Mouse (Mus musculus): Measurements from ENCODE around the gene Olfr1341. TPM values are rescaled to one million over a fixed set of nuclear protein-coding genes. Genes with fewer than 3 reads are reported as not detected.

Gene Olfr1341
- polyA plus RNA-seq, 1 experiment from 2014 or later = not detected

DNA sequence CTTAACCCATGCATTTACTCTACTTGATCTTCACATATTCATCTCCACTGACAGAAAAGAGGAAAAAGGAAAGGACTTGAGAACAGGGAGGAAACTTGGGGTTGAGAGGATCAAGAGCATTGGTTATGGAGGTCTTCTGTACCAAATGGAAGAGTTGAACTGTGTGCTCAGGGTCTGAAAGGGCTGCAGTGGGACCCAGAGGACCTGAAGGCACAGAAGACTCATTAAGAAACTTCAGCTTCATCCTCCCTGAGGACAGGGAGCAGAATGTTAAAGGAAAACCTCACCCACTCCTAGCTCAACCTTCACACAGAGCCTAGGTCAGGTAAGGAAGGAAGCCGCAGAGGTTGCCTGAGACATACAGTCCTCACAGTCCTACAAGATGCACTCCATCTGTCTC lies 28.6 kb downstream of the Olfr1341 start, which contains the start of gene Olfr1339:
Gene Olfr1339 (plus strand): TSS at position 301 of the 400 bp plus-strand sequence.
- Histone ChIP-seq H3K4me3 (ENCODE audit: low read depth, low read length) (no peak within 1 kb of the TSS), H3K27ac (ENCODE audit: low read depth) (no peak within 1 kb of the TSS), H3K9me3 (ENCODE audit: control insufficient read depth, low read length) (no peaks in the 10 kb centered on the region), H3K27me3 (replicated peaks; ENCODE audit: control insufficient read depth, insufficient read depth, low read length) (no peaks in the 10 kb centered on the region), H3K4me1 (replicated peaks; ENCODE audit: control insufficient read depth, insufficient read depth, low read length) (no peaks in the 10 kb centered on the region), H3K36me3 (ENCODE audit: control insufficient read depth, insufficient read depth, low read length) (no peaks in the 10 kb centered on the region), H3K9ac (ENCODE audit: low read length) (no peak within 1 kb of the TSS), H3K4me2 (ENCODE audit: low read length) (no peak within 1 kb of the TSS)
- DNase-seq (ENCODE audit: low spot score) (no peak), ATAC-seq (replicated peaks; ENCODE audit: low FRiP score, low TSS enrichment, low read depth) (no peak)
- 92% methylated on average over 1 of the region's 1 CpGs for WGBS

DNA sequence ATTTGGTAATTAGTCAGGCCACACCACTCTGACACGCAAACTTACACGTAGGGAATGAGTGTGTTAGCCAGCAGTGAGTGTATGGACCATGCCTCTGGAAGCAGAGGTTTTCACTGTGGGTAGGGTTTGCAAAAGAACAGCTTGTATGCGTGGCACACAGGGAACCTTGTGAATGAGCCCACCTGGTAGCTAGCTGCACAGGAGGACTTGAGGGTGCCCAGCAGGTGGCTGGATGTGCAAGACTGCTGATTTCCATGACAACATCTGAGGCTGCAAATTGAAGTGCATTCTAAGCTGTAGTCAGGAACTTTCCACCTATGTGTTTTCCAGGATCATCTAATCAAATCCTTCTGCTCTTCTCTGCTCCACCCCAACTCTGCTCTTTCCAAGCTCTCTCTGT lies 36.3 kb downstream of the Olfr1341 start:
- 71% methylated on average over 3 of the region's 3 CpGs for WGBS
- no peak overlapping the region for H3K9ac ChIP-seq (ENCODE audit: low read length)
- no peak overlapping the region for H3K27ac ChIP-seq (ENCODE audit: low read depth)
- no peaks in the 10 kb centered on the region for H3K4me1 ChIP-seq (replicated peaks; ENCODE audit: control insufficient read depth, insufficient read depth, low read length)
- H3K9me3 ChIP-seq (ENCODE audit: control insufficient read depth, low read length) = no peaks in the 10 kb centered on the region
- no peak overlapping the region for H3K4me2 ChIP-seq (ENCODE audit: low read length)
- DNase-seq (ENCODE audit: low spot score) (no peak), ATAC-seq (replicated peaks; ENCODE audit: low FRiP score, low TSS enrichment, low read depth) (no peak)
- H3K36me3 ChIP-seq (ENCODE audit: control insufficient read depth, insufficient read depth, low read length) = no peaks in the 10 kb centered on the region
- peaks cover 8% of the 10 kb centered on the region; the same call in 1 of the 2 replicates for H3K27me3 ChIP-seq (replicated peaks; ENCODE audit: control insufficient read depth, insufficient read depth, low read length)
- no peak overlapping the region for H3K4me3 ChIP-seq (ENCODE audit: low read depth, low read length)

DNA sequence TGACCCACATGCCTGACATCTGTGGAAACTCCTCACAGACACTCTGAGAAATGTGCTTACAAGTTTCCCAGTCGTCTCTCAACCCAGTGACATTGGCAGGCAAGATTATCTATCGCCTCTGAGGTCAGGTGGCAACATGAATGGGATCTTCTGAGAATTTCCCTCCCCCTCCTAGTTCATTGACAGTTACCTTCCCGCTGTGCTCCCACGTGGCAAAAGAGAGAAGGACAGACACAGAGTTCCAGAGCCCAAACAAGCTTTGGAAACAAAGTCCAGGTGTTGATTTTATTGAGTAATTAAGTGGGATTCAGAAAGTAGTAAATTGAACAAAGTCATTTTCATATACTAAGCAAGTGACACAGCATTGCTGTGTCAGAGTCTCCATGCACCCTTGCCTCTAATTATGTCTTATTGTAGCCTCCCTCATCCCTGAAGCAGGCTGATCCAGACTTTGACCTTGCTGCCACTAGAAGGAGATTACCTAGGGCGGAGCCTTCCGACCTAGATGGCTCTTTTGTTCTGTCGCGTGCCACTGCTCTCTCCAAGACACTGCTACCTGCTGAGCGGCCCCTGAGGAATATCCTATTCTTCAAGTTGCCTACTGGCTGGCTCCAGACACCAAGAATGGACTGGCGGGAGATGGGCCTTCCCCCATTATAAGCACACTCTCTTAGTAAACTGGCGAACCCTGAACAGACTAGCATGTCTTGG lies 37.8 kb downstream of the Olfr1341 start:
- peak; percentile 51 for DNase-seq (ENCODE audit: low spot score)
- H3K4me3 ChIP-seq (ENCODE audit: low read depth, low read length) = no peak overlapping the region
- no peaks in the 10 kb centered on the region for H3K36me3 ChIP-seq (ENCODE audit: control insufficient read depth, insufficient read depth, low read length)
- WGBS = 10% methylated on average over 11 of the region's 11 CpGs
- peaks cover 8% of the 10 kb centered on the region; the same call in 1 of the 2 replicates for H3K27me3 ChIP-seq (replicated peaks; ENCODE audit: control insufficient read depth, insufficient read depth, low read length)
- no peak overlapping the region for H3K27ac ChIP-seq (ENCODE audit: low read depth)
- no peaks in the 10 kb centered on the region for H3K4me1 ChIP-seq (replicated peaks; ENCODE audit: control insufficient read depth, insufficient read depth, low read length)
- peak overlapping the region; percentile 8; the same call in 1 of the 2 replicates for H3K4me2 ChIP-seq (ENCODE audit: low read length)
- no peak overlapping the region for H3K9ac ChIP-seq (ENCODE audit: low read length)
- H3K9me3 ChIP-seq (ENCODE audit: control insufficient read depth, low read length) = 0 out of 2 replicates have a peak, but pooled peaks cover 1% of the 10 kb centered on the region
- 0 out of 2 replicates have a peak, but pooled peaks have one; percentile 15 for ATAC-seq (replicated peaks; ENCODE audit: low FRiP score, low TSS enrichment, low read depth)

DNA sequence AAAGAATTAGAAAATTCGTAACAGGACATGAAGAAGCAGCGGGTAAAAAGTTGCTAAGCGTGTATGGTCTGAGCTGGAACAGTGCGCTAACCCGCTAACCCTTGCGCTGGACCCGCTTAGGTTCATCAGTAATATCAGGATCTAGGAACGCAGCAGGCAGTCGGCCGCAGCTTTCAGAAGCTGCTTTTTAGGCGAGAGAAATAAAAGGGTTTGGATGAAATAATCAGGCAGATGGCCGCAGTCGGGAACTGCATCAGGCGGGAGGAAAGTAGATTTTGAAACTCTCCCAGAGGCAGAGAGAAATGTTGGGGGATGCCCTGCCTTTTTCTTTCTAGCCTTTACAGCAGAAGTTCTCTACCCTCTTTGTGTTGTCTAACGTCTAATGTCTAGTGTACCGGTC lies 38.6 kb downstream of the Olfr1341 start:
- H3K27me3 ChIP-seq (replicated peaks; ENCODE audit: control insufficient read depth, insufficient read depth, low read length) = peaks cover 8% of the 10 kb centered on the region; the same call in 1 of the 2 replicates
- no peak for DNase-seq (ENCODE audit: low spot score)
- no peak overlapping the region for H3K27ac ChIP-seq (ENCODE audit: low read depth)
- no peaks in the 10 kb centered on the region for H3K4me1 ChIP-seq (replicated peaks; ENCODE audit: control insufficient read depth, insufficient read depth, low read length)
- 0 out of 2 replicates have a peak, but pooled peaks cover 3% of the 10 kb centered on the region for H3K9me3 ChIP-seq (ENCODE audit: control insufficient read depth, low read length)
- H3K36me3 ChIP-seq (ENCODE audit: control insufficient read depth, insufficient read depth, low read length) = no peaks in the 10 kb centered on the region
- peak overlapping the region; percentile 8; the same call in 1 of the 2 replicates for H3K4me2 ChIP-seq (ENCODE audit: low read length)
- no peak overlapping the region for H3K9ac ChIP-seq (ENCODE audit: low read length)
- H3K4me3 ChIP-seq (ENCODE audit: low read depth, low read length) = no peak overlapping the region
- 14% methylated on average over 16 of the region's 16 CpGs for WGBS
- no peak for ATAC-seq (replicated peaks; ENCODE audit: low FRiP score, low TSS enrichment, low read depth)

DNA sequence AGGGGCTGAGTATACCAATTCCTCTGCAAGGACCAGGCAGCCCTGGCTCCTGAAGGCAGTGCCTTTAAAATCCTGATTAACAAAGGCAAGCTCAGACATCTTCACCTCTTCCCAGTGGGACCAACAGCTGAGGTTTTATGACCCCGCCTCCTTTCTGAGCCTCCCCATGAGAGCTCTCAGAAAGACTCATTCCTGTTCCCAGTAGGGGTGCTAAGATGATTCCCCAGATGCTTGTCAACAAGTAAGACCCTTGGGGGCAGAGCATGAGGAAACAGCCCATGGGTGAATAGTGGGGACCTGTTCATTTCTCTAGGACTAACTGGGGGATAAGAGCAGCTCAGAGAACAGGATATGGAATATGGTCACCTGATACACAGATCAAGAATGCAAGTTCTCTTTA lies 55.3 kb downstream of the Olfr1341 start, which contains the start of gene Olfr1338:
Gene Olfr1338 (minus strand): TSS at position 101 of the 400 bp plus-strand sequence.
- WGBS = 81% methylated on average over 1 of the region's 1 CpGs

More for the DNA sequence above, 55.3 kb downstream of the Olfr1341 start, which contains the start of gene Olfr1338:
- no peak within 1 kb of the TSS for H3K27ac ChIP-seq (ENCODE audit: low read depth)
- ATAC-seq (replicated peaks; ENCODE audit: low FRiP score, low TSS enrichment, low read depth) (no peak), DNase-seq (ENCODE audit: low spot score) (no peak)
- no peaks in the 10 kb centered on the region for H3K36me3 ChIP-seq (ENCODE audit: control insufficient read depth, insufficient read depth, low read length)
- no peak within 1 kb of the TSS for H3K4me2 ChIP-seq (ENCODE audit: low read length)
- no peaks in the 10 kb centered on the region for H3K9me3 ChIP-seq (ENCODE audit: control insufficient read depth, low read length)
- no peak within 1 kb of the TSS for H3K4me3 ChIP-seq (ENCODE audit: low read depth, low read length)
- no peak within 1 kb of the TSS for H3K9ac ChIP-seq (ENCODE audit: low read length)
- H3K27me3 ChIP-seq (replicated peaks; ENCODE audit: control insufficient read depth, insufficient read depth, low read length) = no peaks in the 10 kb centered on the region
- H3K4me1 ChIP-seq (replicated peaks; ENCODE audit: control insufficient read depth, insufficient read depth, low read length) = no peaks in the 10 kb centered on the region

Other genes starting within 250 kb of the Olfr1341 start
- 0.31 and 0.46 TPM in 2 replicates for gene Mpl, start 246.0 kb upstream of the Olfr1341 start, polyA plus RNA-seq (2014; fragmentation: Nextera tagmentation; extraction: Ambion mirVana)
- gene Tie1, start 213.5 kb upstream of the Olfr1341 start, polyA plus RNA-seq (2014; fragmentation: Nextera tagmentation; extraction: Ambion mirVana) = 17.2 and 18.8 TPM in 2 replicates
- gene 2610528J11Rik, start 176.5 kb upstream of the Olfr1341 start, polyA plus RNA-seq (2014; fragmentation: Nextera tagmentation; extraction: Ambion mirVana) = 35.7 and 46.4 TPM in 2 replicates
- 8.5 and 9.3 TPM in 2 replicates for gene Tmem125, start 159.5 kb upstream of the Olfr1341 start, polyA plus RNA-seq (2014; fragmentation: Nextera tagmentation; extraction: Ambion mirVana)
- 0.27 and 0.41 TPM in 2 replicates for gene Cfap57, start 82.7 kb upstream of the Olfr1341 start, polyA plus RNA-seq (2014; fragmentation: Nextera tagmentation; extraction: Ambion mirVana)
- gene Ebna1bp2, start 82.7 kb upstream of the Olfr1341 start, polyA plus RNA-seq (2014; fragmentation: Nextera tagmentation; extraction: Ambion mirVana) = 161 and 167 TPM in 2 replicates
- gene Olfr62, start 44.6 kb upstream of the Olfr1341 start, polyA plus RNA-seq (2014; fragmentation: Nextera tagmentation; extraction: Ambion mirVana) = not detected in 2 replicates
- gene Olfr1342, start 10.8 kb upstream of the Olfr1341 start, polyA plus RNA-seq (2014; fragmentation: Nextera tagmentation; extraction: Ambion mirVana) = not detected in 2 replicates
- not detected in 2 replicates for gene Olfr1340, start 16.6 kb downstream of the Olfr1341 start, polyA plus RNA-seq (2014; fragmentation: Nextera tagmentation; extraction: Ambion mirVana)
- gene Olfr1339, start 28.7 kb downstream of the Olfr1341 start, polyA plus RNA-seq (2014; fragmentation: Nextera tagmentation; extraction: Ambion mirVana) = not detected in 2 replicates
- not detected in 2 replicates for gene Olfr1338, start 55.2 kb downstream of the Olfr1341 start, polyA plus RNA-seq (2014; fragmentation: Nextera tagmentation; extraction: Ambion mirVana)
- not detected in 2 replicates for gene Olfr1337, start 79.1 kb downstream of the Olfr1341 start, polyA plus RNA-seq (2014; fragmentation: Nextera tagmentation; extraction: Ambion mirVana)
- not detected in 2 replicates for gene Olfr1335, start 106.4 kb downstream of the Olfr1341 start, polyA plus RNA-seq (2014; fragmentation: Nextera tagmentation; extraction: Ambion mirVana)
- not detected in 2 replicates for gene Olfr1333, start 132.8 kb downstream of the Olfr1341 start, polyA plus RNA-seq (2014; fragmentation: Nextera tagmentation; extraction: Ambion mirVana)
- not detected in 2 replicates for gene Olfr1331, start 161.1 kb downstream of the Olfr1341 start, polyA plus RNA-seq (2014; fragmentation: Nextera tagmentation; extraction: Ambion mirVana)
- gene Olfr1330, start 185.1 kb downstream of the Olfr1341 start, polyA plus RNA-seq (2014; fragmentation: Nextera tagmentation; extraction: Ambion mirVana) = not detected in 2 replicates
- not detected in 2 replicates for gene Olfr1329, start 213.9 kb downstream of the Olfr1341 start, polyA plus RNA-seq (2014; fragmentation: Nextera tagmentation; extraction: Ambion mirVana)
- not detected in 2 replicates for gene Olfr1328, start 235.1 kb downstream of the Olfr1341 start, polyA plus RNA-seq (2014; fragmentation: Nextera tagmentation; extraction: Ambion mirVana)

Measured in intestine, embryonic 14.5 days (tissue).